Mouse (Mus musculus) lung, postnatal 36 days (tissue): ENCODE measurements at regions not wholly inside any gene's neighbourhood (a gene's known extent, or its start where the extent isn't known, plus 50 kb on each side); places are given as distances from the start of the nearest gene placed in this dataset.

Source experiments
- DNase-seq: peaks from one replicate; pipeline ENCODE4 v3.0.0; 2022; ENCODE audit warnings: mixed read lengths

DNA sequence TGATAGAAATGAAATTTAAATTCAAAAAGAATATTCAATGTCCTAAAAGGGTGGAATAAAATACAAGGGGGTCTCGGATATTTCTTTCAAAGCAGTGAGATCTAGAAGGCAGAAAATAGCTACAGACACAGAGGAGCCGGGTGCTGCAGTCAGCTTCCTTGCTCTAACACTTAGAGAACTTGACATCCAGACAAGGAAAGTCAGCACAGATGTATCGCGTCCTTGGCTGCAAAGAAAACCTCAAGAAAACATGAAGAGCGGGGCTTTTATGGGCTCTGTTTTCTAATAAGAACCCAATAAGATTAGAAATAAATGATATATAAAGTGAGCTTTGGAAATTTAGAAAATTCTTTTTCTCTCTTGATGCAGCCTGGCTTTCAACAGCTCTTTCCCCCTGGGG, 53.1 kb upstream of the Glis3 start:
- no peak for DNase-seq

DNA sequence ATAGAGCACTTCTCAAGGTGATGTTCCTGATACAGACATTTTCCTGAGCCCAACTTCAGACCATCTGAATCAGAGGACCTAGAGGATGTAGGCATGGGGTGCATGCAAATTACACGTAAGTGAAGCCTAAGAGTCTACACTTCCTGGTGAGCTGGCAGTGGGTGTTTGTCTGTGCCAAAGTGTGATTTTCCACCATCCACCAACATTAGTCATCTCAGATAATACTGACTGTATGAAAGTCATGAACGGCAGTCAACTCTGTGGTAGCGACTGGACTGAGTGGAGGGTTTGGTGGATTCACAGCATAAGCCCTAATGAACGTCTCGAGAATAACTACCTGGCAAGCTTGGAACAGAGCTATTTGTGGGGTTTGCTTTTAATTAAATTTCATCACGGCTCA, 53.9 kb upstream of the Glis3 start:
- DNase-seq, result no peak

DNA sequence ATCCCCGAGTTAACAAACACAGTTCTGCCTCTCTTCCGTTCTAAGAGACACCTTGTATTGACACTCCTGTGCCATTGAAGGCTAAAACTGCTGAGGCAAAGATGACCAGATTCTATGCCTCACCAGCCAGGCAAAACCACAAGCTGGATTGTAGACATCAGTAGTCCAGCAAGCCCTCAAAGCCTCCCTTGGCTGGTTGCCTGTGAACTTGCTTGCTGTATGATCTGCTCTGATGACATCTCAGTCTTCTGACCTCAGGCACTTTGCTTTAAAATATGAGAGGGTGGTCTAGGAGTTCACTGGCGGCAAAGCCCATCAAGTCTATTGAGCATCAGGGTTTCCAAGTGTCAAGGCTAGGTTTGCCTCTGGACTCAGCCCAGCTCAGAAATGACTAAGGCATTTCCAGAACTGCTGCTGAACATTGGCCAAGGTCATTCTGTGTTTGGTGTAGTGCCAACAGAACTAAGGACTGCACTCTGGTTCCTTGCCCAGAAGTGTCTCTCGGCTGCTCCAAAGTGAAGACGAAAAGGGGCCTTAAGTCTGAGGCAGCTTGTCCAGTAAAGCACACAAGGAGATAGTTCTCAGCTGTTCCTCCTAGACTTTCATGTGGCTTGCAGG, 63.4 kb upstream of the Glis3 start:
- peak; percentile 76 for DNase-seq

DNA sequence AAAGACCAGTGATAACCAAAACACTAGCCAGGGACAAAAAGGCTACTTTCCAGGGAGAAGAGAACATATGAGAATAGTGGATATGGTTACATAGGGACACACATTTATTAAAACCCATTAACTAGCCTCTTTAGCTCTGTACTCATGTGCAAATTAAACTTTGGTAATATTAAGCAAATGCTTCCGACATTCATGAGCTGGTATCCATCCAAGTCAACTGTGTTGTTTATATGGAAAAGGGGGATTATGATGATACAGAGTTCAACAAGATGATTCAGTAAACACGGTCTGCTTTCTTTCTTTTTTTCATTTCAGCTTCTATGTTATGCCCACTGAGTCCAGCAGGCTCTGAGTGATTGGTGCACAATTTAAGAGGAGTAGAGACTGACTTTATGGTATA, 65.2 kb upstream of the Glis3 start:
- DNase-seq, result no peak

DNA sequence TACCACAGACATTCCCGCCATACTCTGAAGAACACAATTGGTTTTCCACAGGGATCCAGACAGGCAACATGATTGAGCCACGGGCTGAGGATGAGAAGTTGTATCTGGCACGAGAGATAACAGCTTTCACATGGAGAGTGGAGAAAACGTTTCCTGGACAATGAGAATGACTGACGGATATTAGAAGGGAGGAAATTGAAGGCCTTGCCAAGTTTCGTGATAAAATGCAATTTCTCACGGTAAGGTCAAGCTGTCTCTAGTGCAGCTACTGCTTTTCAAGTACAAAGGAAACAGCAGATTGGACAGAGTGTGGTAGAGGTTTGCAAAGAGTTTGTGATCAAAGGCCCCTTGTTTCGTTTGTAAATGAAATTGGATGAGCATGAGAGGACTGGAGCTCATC, 65.7 kb upstream of the Glis3 start:
- peak; percentile 15 for DNase-seq

DNA sequence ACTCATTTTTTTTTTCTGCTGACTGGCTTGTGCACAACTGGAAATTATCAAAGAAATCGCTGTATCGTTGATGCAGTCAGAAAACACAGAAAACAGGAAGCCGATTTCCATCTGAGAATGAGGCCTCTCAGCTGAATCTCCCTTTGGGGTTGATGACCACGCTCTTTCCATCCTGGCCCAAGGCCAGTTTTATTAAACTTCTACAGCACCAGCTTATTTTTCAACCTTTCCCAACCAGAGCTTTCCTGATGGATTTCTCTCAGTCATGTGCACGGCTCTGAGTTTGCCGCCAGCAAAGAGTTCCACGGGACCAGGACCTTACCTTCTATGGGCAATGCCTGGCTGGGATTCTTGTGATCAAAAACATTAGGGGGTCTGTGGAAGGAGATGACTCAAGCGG, 71.2 kb upstream of the Glis3 start:
- DNase-seq, result peak; percentile 18

DNA sequence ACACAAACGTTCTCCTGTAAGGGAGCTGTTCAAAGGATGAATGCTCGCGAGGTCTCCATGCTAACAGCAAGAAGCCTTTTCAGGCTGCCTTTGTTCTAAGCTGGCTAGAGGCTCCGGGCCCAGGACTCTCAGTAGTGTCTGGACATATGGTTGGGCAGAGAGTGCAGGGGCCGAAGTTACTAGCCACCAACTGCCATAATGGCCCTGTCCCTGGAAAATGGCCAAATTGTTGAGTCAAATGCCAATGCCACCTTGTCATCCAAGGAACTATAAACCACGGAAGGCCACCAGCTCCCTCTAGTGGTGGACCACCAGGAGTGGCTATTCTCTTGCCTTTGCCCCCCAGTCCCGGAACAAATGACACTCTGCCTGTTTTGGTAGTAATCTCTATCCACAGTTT, 76.0 kb upstream of the Slc1a1 start:
- peak; percentile 54 for DNase-seq

DNA sequence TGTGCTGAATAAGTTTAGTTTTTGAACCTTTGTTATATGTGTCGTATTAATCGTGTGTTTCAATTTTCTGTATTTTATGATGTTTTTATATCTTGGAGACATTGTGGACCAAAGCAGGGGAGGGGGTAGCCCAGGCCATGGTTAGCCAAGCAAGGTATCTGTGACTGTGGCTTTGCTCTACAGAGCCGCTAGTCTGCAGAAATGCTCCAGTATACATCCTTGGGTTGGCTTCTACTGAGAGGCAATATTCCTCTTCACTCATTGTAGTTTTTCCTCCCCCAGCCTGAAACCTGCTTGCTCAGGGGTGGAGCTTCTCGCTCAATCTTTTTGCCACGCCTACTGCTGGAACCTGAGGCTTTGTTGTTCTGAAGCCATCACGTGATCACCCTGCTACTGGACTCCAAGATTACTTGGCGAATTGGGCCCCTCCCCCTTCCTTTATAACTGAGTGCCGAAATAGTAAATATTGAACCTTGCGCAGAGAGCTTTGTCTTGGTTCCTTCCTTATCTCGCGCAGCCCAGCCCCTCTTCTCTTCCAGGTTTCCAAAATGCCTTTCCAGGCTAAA, 70.0 kb upstream of the Slc1a1 start:
- peak; percentile 56 for DNase-seq

DNA sequence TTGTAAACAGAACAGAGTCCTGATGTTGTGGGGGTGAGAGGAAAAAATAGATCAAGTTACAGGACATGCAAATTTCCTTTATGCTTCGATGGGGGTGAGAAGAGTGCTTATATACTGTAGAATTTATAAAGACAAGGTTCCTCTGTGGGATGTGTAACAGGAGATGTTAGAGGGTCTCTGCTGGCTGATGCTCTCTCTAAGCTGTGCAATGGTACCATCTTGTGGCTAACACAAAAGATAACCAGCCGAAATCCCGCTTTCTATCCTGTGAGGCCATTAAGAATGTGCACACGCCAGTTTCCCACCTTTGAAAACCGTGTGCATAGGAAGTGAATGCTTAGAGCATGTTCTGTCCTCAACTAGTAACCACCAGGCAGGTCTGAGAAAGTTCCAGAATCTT, 66.6 kb upstream of the Slc1a1 start:
- no peak for DNase-seq

DNA sequence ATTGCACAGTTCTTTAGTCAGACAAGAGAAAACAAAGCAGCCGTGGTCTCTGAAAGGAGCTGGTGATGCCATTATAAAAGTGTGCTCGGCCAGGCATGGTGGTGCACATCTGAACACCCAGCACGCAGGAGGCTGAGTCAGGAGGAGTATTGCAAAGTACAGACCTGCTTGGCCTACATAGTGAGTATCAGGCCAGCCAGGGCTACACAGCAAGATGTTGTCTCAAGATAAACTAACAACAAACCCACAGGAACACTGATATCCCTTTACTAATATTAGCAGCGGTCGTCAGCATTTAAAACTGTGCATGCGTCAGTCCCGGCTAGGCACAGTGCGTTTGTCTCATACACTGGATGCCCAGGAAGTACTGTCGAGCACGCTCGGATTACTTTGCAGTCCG, 64.4 kb upstream of the Slc1a1 start:
- no peak for DNase-seq

DNA sequence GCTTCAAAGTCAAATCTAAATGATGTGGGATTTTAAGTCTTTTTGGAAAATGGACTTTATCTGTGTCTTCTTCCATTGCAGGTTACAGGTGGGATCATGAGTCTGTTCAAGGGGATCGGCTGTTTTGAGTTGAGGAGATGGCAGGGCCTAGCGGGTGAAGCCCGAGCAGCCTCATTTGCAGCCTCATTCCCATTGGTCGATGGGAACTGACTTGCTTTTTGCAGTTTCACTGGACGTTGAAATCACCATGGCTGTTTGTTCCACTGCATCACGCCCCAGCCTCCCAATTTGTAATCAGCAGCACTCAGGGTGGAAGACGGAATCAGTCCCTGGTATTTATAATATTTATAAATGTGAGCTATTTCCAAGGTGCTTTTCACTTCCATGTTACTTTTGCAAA, 63.0 kb upstream of the Slc1a1 start:
- DNase-seq, result no peak

DNA sequence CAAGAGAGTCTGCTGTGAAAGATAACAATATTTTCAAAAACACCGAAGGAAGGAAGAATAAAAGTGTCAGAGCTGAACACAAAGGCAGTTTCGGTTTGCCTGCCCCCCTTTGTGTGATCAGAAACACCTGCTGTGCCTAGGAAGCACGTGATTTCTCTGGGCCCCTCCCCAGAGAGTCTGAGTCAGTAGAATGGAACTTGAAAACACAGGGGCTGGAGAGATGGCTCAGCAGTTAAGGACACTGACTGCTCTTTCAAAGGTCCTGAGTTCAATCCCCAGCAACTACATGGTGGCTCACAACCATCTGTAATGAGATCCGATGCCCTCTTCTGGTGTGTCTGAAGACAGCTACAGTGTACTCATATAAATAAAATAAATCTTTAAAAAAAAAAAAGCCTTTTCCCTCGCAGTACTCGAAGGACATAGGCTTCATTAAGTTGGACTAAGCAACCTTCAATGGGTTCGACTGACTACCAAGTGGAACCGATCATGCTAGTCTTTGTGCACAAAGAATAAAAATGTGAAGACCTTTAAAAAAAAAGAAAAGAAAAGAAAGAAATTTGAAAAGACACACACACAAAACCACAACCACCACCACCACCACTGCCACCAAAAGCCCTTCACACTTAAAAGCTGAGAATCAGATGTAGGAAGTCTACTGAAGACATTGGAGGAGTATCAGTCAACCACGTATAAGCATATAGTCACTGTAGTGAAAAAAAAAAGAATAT, 61.8 kb upstream of the Slc1a1 start:
- peak; percentile 17 for DNase-seq

DNA sequence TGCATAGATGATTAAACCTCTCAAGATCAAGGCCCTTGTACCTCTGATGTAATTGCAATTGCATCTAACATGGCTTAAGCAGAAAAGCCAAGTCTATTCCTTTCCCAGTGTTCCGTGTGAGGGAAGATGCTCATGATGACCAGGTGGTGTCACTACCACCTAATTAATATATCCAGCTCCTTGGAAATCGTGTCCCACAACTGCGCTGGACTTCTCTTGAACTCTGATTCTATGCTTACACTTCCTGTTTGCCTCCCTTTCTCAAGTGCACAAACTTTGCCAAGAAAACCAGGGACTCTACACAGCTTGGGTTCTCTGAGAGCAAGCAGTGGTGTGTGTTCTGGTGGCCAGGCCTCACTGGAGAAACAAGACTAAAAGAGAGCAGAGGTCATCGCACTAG, 58.0 kb upstream of the Slc1a1 start:
- DNase-seq, result peak; percentile 59

DNA sequence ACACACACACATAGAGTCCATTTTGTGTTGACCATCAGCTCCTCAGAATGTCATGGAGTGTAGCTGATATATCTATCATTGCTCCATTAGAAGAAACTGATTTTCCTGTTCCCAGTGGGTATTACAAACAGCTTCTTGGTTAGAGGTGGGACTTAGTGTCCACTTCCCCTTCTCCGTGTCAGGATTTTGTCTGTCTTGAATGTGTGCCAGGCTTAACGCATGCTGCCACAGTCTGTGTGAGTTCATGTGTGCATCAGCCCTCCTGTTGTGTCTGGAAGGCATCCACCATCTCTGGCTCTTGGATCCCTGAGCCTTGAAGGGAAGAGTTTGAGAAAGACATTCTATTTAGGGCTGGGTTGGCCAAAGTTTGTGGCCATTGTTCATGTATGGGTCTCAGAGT, 57.2 kb upstream of the Slc1a1 start:
- no peak for DNase-seq

DNA sequence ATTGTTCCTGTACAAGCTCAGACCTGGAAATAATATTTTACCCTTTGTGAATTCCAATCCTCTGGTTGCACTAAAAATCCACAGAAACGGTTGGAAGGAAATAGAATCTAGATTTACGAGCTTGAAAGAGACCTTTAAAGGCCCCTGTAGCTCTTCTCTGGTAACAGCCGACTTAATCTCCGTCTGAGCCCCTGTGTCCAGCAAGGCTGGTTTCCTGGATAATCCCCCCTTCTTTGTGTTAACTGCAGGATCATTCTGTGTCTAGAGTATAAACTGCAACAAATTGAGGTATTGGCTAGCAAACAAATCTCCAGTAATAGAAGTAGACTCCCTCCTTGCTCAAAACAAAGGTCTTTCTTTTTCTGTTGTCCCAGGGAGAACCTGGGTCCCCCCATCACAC, 56.5 kb upstream of the Slc1a1 start:
- no peak for DNase-seq

DNA sequence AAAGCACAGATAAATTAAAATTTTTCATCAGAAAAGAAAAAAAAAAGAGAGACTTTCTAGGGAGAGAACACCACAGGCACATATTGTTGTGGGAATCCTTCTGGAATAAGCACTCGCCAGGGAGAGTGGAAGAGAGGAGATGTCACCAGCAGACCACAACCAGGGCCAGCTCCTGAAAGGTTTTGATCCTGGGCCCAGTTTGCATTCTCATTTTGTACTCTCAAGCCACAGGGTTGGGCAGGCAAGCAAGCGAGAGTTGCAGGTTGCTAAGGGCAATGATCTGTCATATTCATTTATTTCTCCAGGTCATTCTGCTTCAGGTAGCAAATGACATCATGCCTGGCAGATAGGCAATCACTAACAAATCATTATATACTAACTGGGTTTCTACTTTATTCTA, 52.9 kb upstream of the Slc1a1 start:
- DNase-seq, result no peak
